Mouse (Mus musculus) spleen, embryonic (tissue): ENCODE measurements around the gene Fam131b.

ENCODE experiments used
- CTCF ChIA-PET: fragments of 350-600 bp; sonication (Branson Sonifier 250); formaldehyde crosslinking; loops from one replicate; lab custom pipeline; 2022; lab: Charles Lee

The Fam131b gene

GRCm38 (mm10) chr6:42324482-42325267 is at the start of gene Fam131b:
TSS of gene Fam131b (minus strand) at chr6:42324643.
- CTCF ChIA-PET, result interaction anchor here (0.6 to 2.0 kb wide), 8 partner anchors 24 to 703 kb away, joined by 3 to 12 read pairs (median 3); no protein-coding TSS in a partner anchor

- CTCF ChIA-PET, result interaction anchor here (0.7 to 0.8 kb wide), 2 partner anchors 23 to 29 kb away, joined by 3 to 5 read pairs; no protein-coding TSS in a partner anchor
Observed at GRCm38 (mm10) chr6:42373669-42374430, 49.4 kb upstream of the Fam131b start.

- CTCF ChIA-PET, result interaction anchor here (0.7 to 0.8 kb wide), 2 partner anchors 22 to 28 kb away, joined by 3 to 5 read pairs; no protein-coding TSS in a partner anchor
Observed at GRCm38 (mm10) chr6:42372816-42373547, 48.5 kb upstream of the Fam131b start, which contains the start of gene Epha1. TSS of gene Epha1 (minus strand) at chr6:42373268.

- CTCF ChIA-PET, result no interaction called here
Observed at GRCm38 (mm10) chr6:42372421-42372815, 48.0 kb upstream of the Fam131b start.

- CTCF ChIA-PET, result interaction anchor here (0.9 kb wide), 1 partner anchor 145 kb away, joined by 4 read pairs; no protein-coding TSS in a partner anchor
Observed at GRCm38 (mm10) chr6:42372001-42372400, 47.6 kb upstream of the Fam131b start.

GRCm38 (mm10) chr6:42370630-42371363 is 46.4 kb upstream of the Fam131b start:
- CTCF ChIA-PET, result interaction anchor here (0.9 kb wide), 1 partner anchor 144 kb away, joined by 4 read pairs; no protein-coding TSS in a partner anchor

- CTCF ChIA-PET, result no interaction called here
Observed at GRCm38 (mm10) chr6:42369870-42370269, 45.4 kb upstream of the Fam131b start.

- CTCF ChIA-PET, result interaction anchor here (0.8 kb wide), 1 partner anchor 78 kb away, joined by 20 read pairs; no protein-coding TSS in a partner anchor
Observed at GRCm38 (mm10) chr6:42365215-42365614, 40.8 kb upstream of the Fam131b start.

GRCm38 (mm10) chr6:42364607-42365006 is 40.2 kb upstream of the Fam131b start:
- CTCF ChIA-PET, result interaction anchor here (0.7 to 0.8 kb wide), 2 partner anchors 40 to 78 kb away, joined by 4 to 20 read pairs; partner anchors contain the start of gene Fam131b

- CTCF ChIA-PET, result interaction anchor here (0.7 kb wide), 1 partner anchor 39 kb away, joined by 4 read pairs; the partner anchor contains the start of gene Fam131b
Observed at GRCm38 (mm10) chr6:42364066-42364465, 39.6 kb upstream of the Fam131b start.

- CTCF ChIA-PET, result no interaction called here
Observed at GRCm38 (mm10) chr6:42362974-42363373, 38.5 kb upstream of the Fam131b start.

- CTCF ChIA-PET, result no interaction called here
Observed at GRCm38 (mm10) chr6:42362497-42362896, 38.1 kb upstream of the Fam131b start.

GRCm38 (mm10) chr6:42362074-42362473 is 37.6 kb upstream of the Fam131b start:
- CTCF ChIA-PET, result no interaction called here

- CTCF ChIA-PET, result no interaction called here
Observed at GRCm38 (mm10) chr6:42361041-42361895, 36.8 kb upstream of the Fam131b start.

- CTCF ChIA-PET, result no interaction called here
Observed at GRCm38 (mm10) chr6:42360231-42360840, 35.9 kb upstream of the Fam131b start.

GRCm38 (mm10) chr6:42359364-42360147 is 35.1 kb upstream of the Fam131b start:
- CTCF ChIA-PET, result no interaction called here

- CTCF ChIA-PET, result no interaction called here
Observed at GRCm38 (mm10) chr6:42358901-42359300, 34.5 kb upstream of the Fam131b start.

- CTCF ChIA-PET, result no interaction called here
Observed at GRCm38 (mm10) chr6:42357901-42358300, 33.5 kb upstream of the Fam131b start.
